Comparison of ENCODE assay signal across 9 mouse cellular contexts in the genomic region with DNA sequence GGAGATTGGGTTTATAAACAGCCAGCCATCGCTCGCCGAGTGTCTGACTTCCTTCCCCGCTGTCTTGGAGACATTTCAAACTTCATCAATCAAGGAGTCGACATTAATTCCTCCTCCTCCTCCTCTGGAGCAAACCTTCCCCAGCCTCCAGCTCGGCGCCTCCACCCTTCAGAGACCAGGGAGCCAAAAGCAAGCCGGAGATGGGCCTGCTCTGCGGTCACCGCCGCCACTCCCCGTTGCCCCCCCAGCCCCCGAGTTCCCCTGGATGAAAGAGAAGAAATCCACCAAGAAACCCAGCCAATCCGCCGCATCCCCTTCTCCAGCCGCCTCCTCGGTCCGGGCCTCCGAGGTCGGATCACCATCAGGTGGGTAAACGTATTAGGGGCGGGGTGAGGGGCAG. TPM values are rescaled to one million over a fixed set of nuclear protein-coding genes. Genes with fewer than 3 reads are reported as not detected.
A peak's percentile ranks its signal among the peaks of the same experiment; 100 is the strongest.
DNase-seq lines count a peak whose midpoint lies in the region; ATAC-seq lines count a peak whose summit lies in the region.
"Had no signal": no experiment of that assay in that cellular context is flagged by ENCODE, and none has a peak within 500 bp of the region (broad histone marks: within the 10 kb centered on the region; RNA-seq: fewer than 3 reads in every experiment).

No protein-coding gene starts in this region.

- intact Hi-C loops in heart, postnatal 36 days (cut with DNase I): loop anchor here (2.0 kb wide), 1 partner anchor 37 kb away; no protein-coding TSS in a partner anchor

- H3K36me3 ChIP-seq in heart, embryonic 10.5 days: no peaks in the 10 kb centered on the region
- H3K36me3 ChIP-seq in limb, embryonic 11.5 days (ENCODE audit: control insufficient read depth, insufficient read depth, low read length): no peaks in the 10 kb centered on the region
- peaks cover 10% of the 10 kb centered on the region; the same call in 1 of the 2 replicates for H3K36me3 ChIP-seq in neural tube, embryonic 13.5 days

- peaks cover 56% of the 10 kb centered on the region for H3K4me1 ChIP-seq in heart, embryonic 10.5 days
- H3K4me1 ChIP-seq in limb, embryonic 11.5 days (ENCODE audit: control insufficient read depth, insufficient read depth, low read length): peaks cover 18% of the 10 kb centered on the region; the same call in 1 of the 2 replicates
- peaks cover 63% of the 10 kb centered on the region for H3K4me1 ChIP-seq in neural tube, embryonic 13.5 days (replicated peaks)

- H3K4me3 ChIP-seq in heart, embryonic 10.5 days: peak overlapping the region; percentile 78
- H3K4me3 ChIP-seq in limb, embryonic 11.5 days (ENCODE audit: low read depth, low read length): peak overlapping the region; percentile 59
- peak overlapping the region; percentile 95 for H3K4me3 ChIP-seq in neural tube, embryonic 13.5 days

- peak overlapping the region; percentile 88 for H3K9ac ChIP-seq in limb, embryonic 11.5 days (ENCODE audit: low read length)
- H3K9ac ChIP-seq in neural tube, embryonic 13.5 days: peak overlapping the region; percentile 100

- H3K27me3 ChIP-seq in heart, embryonic 10.5 days (ENCODE audit: insufficient read depth, poor library complexity, severe bottlenecking): peaks cover 91% of the 10 kb centered on the region
- peaks cover 47% of the 10 kb centered on the region for H3K27me3 ChIP-seq in limb, embryonic 11.5 days (ENCODE audit: control insufficient read depth, insufficient read depth, low read length)
- no peaks in the 10 kb centered on the region for H3K27me3 ChIP-seq in neural tube, embryonic 13.5 days

- no peaks in the 10 kb centered on the region for H3K9me3 ChIP-seq in heart, embryonic 10.5 days
- H3K9me3 ChIP-seq in limb, embryonic 11.5 days (ENCODE audit: control insufficient read depth, low read length): no peaks in the 10 kb centered on the region
- no peaks in the 10 kb centered on the region for H3K9me3 ChIP-seq in neural tube, embryonic 13.5 days

- H3K4me2 ChIP-seq in limb, embryonic 11.5 days (ENCODE audit: low read depth, severe bottlenecking): peak overlapping the region; percentile 79
- H3K4me2 ChIP-seq in neural tube, embryonic 13.5 days: peak overlapping the region; percentile 95

- DNase-seq in heart, embryonic 10.5 days (ENCODE audit: low spot score): no peak
- DNase-seq in heart, postnatal 36 days: no peak
- DNase-seq in heart, postnatal 4 days: peak; percentile 24
- peak; percentile 68 for DNase-seq in limb, embryonic 11.5 days (ENCODE audit: low spot score)
- no peak for DNase-seq in layer of hippocampus, postnatal 14 days (ENCODE audit: low spot score in 2 of 2)
- DNase-seq in left cerebral cortex, adult 9 months (ENCODE audit: low spot score in 2 of 2): no peak
- no peak for DNase-seq in thymus, postnatal 10 days (ENCODE audit: low spot score in 2 of 2)
- DNase-seq: spleen, adult 18-20 months had no signal

- no peak for ATAC-seq in limb, embryonic 11.5 days (ENCODE audit: insufficient number of reproducible peaks, low FRiP score, low TSS enrichment, low read depth)
- peak; percentile 32 for ATAC-seq in neural tube, embryonic 13.5 days (ENCODE audit: low read depth)

- peak overlapping the region; percentile 95 for H3K27ac ChIP-seq in heart, embryonic 10.5 days
- peak overlapping the region; percentile 68 for H3K27ac ChIP-seq in limb, embryonic 11.5 days (replicated peaks; ENCODE audit: low read depth, low read length)
- H3K27ac ChIP-seq in neural tube, embryonic 13.5 days (replicated peaks): peak overlapping the region; percentile 100

- 2% methylated on average over 22 of the region's 22 CpGs for WGBS in heart, embryonic 10.5 days
- under 1% methylated on average over 22 of the region's 22 CpGs for WGBS in limb, embryonic 11.5 days
- WGBS in neural tube, embryonic 13.5 days: 1% methylated on average over 22 of the region's 22 CpGs

RNA-seq across cellular contexts. Expression of gene Hoxb2, which starts 1.5 kb away (rescaled TPM):
- 5.7 and 27.6 TPM in 2 replicates for polyA plus RNA-seq in heart, embryonic 10.5 days (2016; fragmentation: Nextera tagmentation; extraction: Ambion mirVana)
- total RNA-seq in heart, postnatal 36 days (2021): 1 to 10 TPM in 1 of 2 experiments, under 1 TPM in 1; 0.51 to 1.1 TPM
- total RNA-seq in heart, postnatal 4 days (2021): 1 to 10 TPM; 1.3 to 2.2 TPM
- polyA plus RNA-seq in limb, embryonic 11.5 days (2014; fragmentation: Nextera tagmentation; extraction: Ambion mirVana): 7.5 and 10.7 TPM in 2 replicates
- 63.0 and 67.1 TPM in 2 replicates for polyA plus RNA-seq in neural tube, embryonic 13.5 days (2015; fragmentation: Nextera tagmentation; extraction: Ambion mirVana)
- total RNA-seq in layer of hippocampus, postnatal 14 days (2021): not detected

RNA-seq across cellular contexts. Expression of gene Hoxb1, which starts 13.7 kb away (rescaled TPM):
- 0.20 and 3.3 TPM in 2 replicates for polyA plus RNA-seq in heart, embryonic 10.5 days (2016; fragmentation: Nextera tagmentation; extraction: Ambion mirVana)
- total RNA-seq in heart, postnatal 36 days (2021): not detected
- not detected for total RNA-seq in heart, postnatal 4 days (2021)
- polyA plus RNA-seq in limb, embryonic 11.5 days (2014; fragmentation: Nextera tagmentation; extraction: Ambion mirVana): 0.58 TPM in 1 of 2 replicates, not detected in the other
- polyA plus RNA-seq in neural tube, embryonic 13.5 days (2015; fragmentation: Nextera tagmentation; extraction: Ambion mirVana): 1.2 and 1.6 TPM in 2 replicates
- total RNA-seq in layer of hippocampus, postnatal 14 days (2021): not detected

RNA-seq across cellular contexts. Expression of gene Hoxb3, which starts 28.7 kb away (rescaled TPM):
- polyA plus RNA-seq in heart, embryonic 10.5 days (2016; fragmentation: Nextera tagmentation; extraction: Ambion mirVana): 0.42 and 1.8 TPM in 2 replicates
- total RNA-seq in heart, postnatal 36 days (2021): under 1 TPM; 0.42 to 0.68 TPM
- 1 to 10 TPM; 1.4 to 1.5 TPM for total RNA-seq in heart, postnatal 4 days (2021)
- polyA plus RNA-seq in limb, embryonic 11.5 days (2014; fragmentation: Nextera tagmentation; extraction: Ambion mirVana): 0.68 and 0.78 TPM in 2 replicates
- 12.8 and 14.7 TPM in 2 replicates for polyA plus RNA-seq in neural tube, embryonic 13.5 days (2015; fragmentation: Nextera tagmentation; extraction: Ambion mirVana)
- not detected for total RNA-seq in layer of hippocampus, postnatal 14 days (2021)

RNA-seq across cellular contexts. Expression of gene Hoxb4, which starts 33.8 kb away (rescaled TPM):
- 0.31 and 2.0 TPM in 2 replicates for polyA plus RNA-seq in heart, embryonic 10.5 days (2016; fragmentation: Nextera tagmentation; extraction: Ambion mirVana)
- under 1 TPM; 0.51 to 0.53 TPM for total RNA-seq in heart, postnatal 36 days (2021)
- 1 to 10 TPM in 1 of 2 experiments, under 1 TPM in 1; 0.74 to 1.0 TPM for total RNA-seq in heart, postnatal 4 days (2021)
- polyA plus RNA-seq in limb, embryonic 11.5 days (2014; fragmentation: Nextera tagmentation; extraction: Ambion mirVana): 0.33 and 0.45 TPM in 2 replicates
- polyA plus RNA-seq in neural tube, embryonic 13.5 days (2015; fragmentation: Nextera tagmentation; extraction: Ambion mirVana): 7.5 and 8.7 TPM in 2 replicates
- not detected for total RNA-seq in layer of hippocampus, postnatal 14 days (2021)

RNA-seq across cellular contexts. Expression of gene Hoxb5, which starts 48.7 kb away (rescaled TPM):
- 1.0 and 5.2 TPM in 2 replicates for polyA plus RNA-seq in heart, embryonic 10.5 days (2016; fragmentation: Nextera tagmentation; extraction: Ambion mirVana)
- under 1 TPM; 0.19 to 0.22 TPM for total RNA-seq in heart, postnatal 36 days (2021)
- total RNA-seq in heart, postnatal 4 days (2021): under 1 TPM in 1 of 2 experiments, not detected in 1; 0.32 TPM
- polyA plus RNA-seq in limb, embryonic 11.5 days (2014; fragmentation: Nextera tagmentation; extraction: Ambion mirVana): 2.1 and 2.6 TPM in 2 replicates
- 67.1 and 88.3 TPM in 2 replicates for polyA plus RNA-seq in neural tube, embryonic 13.5 days (2015; fragmentation: Nextera tagmentation; extraction: Ambion mirVana)
- total RNA-seq in layer of hippocampus, postnatal 14 days (2021): not detected

Comparison
In these comparisons a context has a peak if more than half of its experiments do, and no peak if none do; other contexts are left out.
1. DNase-seq: peak in heart, postnatal 4 days (single experiment) and limb, embryonic 11.5 days (single experiment); none in heart, embryonic 10.5 days (single experiment), heart, postnatal 36 days (0 of 2), layer of hippocampus, postnatal 14 days (0 of 2), left cerebral cortex, adult 9 months (0 of 2) and thymus, postnatal 10 days (0 of 2).
2. Peak in every context shown above with its lines, with median percentiles within 50 percentile points of each other: H3K27ac ChIP-seq and H3K4me3 ChIP-seq.